Mouse (Mus musculus) forebrain, embryonic 11.5 days (tissue): ENCODE data around the gene B3gnt7. TPM values are rescaled to one million over a fixed set of nuclear protein-coding genes. Genes with fewer than 3 reads are reported as not detected.

Experiments used
- ATAC-seq: fragments of 200-750 bp; cut with Nextera tagmentation; replicated peaks from 2 replicates; pipeline ENCODE4 v1.8.0; 2017; ENCODE audit warnings: moderate TSS enrichment; ENCODE audit not compliant: low FRiP score
- DNase-seq: peaks from one replicate; pipeline ENCODE4 v3.0.0-alpha.2; 2017; ENCODE audit warnings: low spot score
- H3K27ac ChIP-seq: fragments of 300-500 bp; sonication (generic); 2 replicates; pipeline ENCODE4 v1.5.1; 2014; ENCODE audit warnings: low read depth, low read length
- H3K27me3 ChIP-seq: fragments of 300-500 bp; sonication (generic); 2 replicates; pipeline ENCODE4 v1.6.1; 2014; ENCODE audit warnings: mild to moderate bottlenecking, low read length, mixed read lengths; ENCODE audit not compliant: control insufficient read depth, insufficient read depth
- H3K36me3 ChIP-seq: fragments of 300-500 bp; sonication (generic); 2 replicates; pipeline ENCODE4 v1.6.1; 2014; ENCODE audit warnings: mild to moderate bottlenecking, low read length, moderate library complexity, mixed read lengths; ENCODE audit not compliant: control insufficient read depth, insufficient read depth
- H3K4me1 ChIP-seq: fragments of 300-500 bp; sonication (generic); replicated peaks from 2 replicates; pipeline ENCODE4 v1.6.1; 2014; ENCODE audit warnings: low read length, mixed read lengths; ENCODE audit not compliant: control insufficient read depth, insufficient read depth
- H3K4me2 ChIP-seq: fragments of 300-500 bp; sonication (generic); 2 replicates; pipeline ENCODE4 v1.6.1; 2014; ENCODE audit warnings: low read depth, mild to moderate bottlenecking, low read length, moderate library complexity, mixed read lengths; ENCODE audit not compliant: severe bottlenecking
- H3K4me3 ChIP-seq: fragments of 300-500 bp; sonication (generic); 2 replicates; pipeline ENCODE4 v1.5.1; 2014; ENCODE audit warnings: low read depth, low read length
- H3K9ac ChIP-seq: fragments of 300-500 bp; sonication (generic); 2 replicates; pipeline ENCODE4 v1.6.1; 2014; ENCODE audit warnings: low read length
- H3K9me3 ChIP-seq: fragments of 300-500 bp; sonication (generic); 2 replicates; pipeline ENCODE4 v1.6.1; 2016; ENCODE audit warnings: low read length, mixed read lengths; ENCODE audit not compliant: control insufficient read depth
- WGBS: fragments of 180-500 bp; shearing (Covaris S2); extraction: QIAGEN DNeasy Blood & Tissue Kit; methylation state at CpG from one replicate; pipeline ENCODE4 v1.1.7; 2014; 5-methylcytosine and 5-hydroxymethylcytosine counted together
- polyA plus RNA-seq: library from polyadenylated mRNA; unstranded; fragments of >200 nt; fragmentation: Nextera tagmentation; extraction: Ambion mirVana; gene quantifications from 2 replicates; pipeline ENCODE4 v1.2.1, GENCODE M21; 2014

The B3gnt7 gene
- polyA plus RNA-seq, 1 experiment from 2014 or later: 3.9 TPM

GRCm38 (mm10) chr1:86345069-86345468 lies 42.4 kb downstream of the B3gnt7 start:
- DNase-seq (no peak), ATAC-seq (no peak)
- Histone ChIP-seq H3K36me3 (peaks cover 15% of the 10 kb centered on the region), H3K9ac (no peak overlapping the region), H3K4me2 (no peak overlapping the region), H3K27ac (no peak overlapping the region), H3K9me3 (no peaks in the 10 kb centered on the region), H3K4me1 (no peaks in the 10 kb centered on the region), H3K27me3 (no peaks in the 10 kb centered on the region), H3K4me3 (no peak overlapping the region)
- 91% methylated on average over 4 of the region's 4 CpGs for WGBS

- Histone ChIP-seq H3K4me3 (no peak overlapping the region), H3K9ac (no peak overlapping the region), H3K27ac (no peak overlapping the region), H3K9me3 (no peaks in the 10 kb centered on the region), H3K36me3 (peaks cover 22% of the 10 kb centered on the region), H3K4me2 (no peak overlapping the region), H3K4me1 (no peaks in the 10 kb centered on the region), H3K27me3 (no peaks in the 10 kb centered on the region)
- DNase-seq (no peak), ATAC-seq (no peak)
- 89% methylated on average over 4 of the region's 4 CpGs for WGBS
Observed at GRCm38 (mm10) chr1:86345956-86346355, 43.3 kb downstream of the B3gnt7 start.

- H3K9me3 ChIP-seq: no peaks in the 10 kb centered on the region
- H3K4me3 ChIP-seq: no peak overlapping the region
- H3K27me3 ChIP-seq: no peaks in the 10 kb centered on the region
- ATAC-seq (no peak), DNase-seq (no peak)
- H3K9ac ChIP-seq: no peak overlapping the region
- peaks cover 29% of the 10 kb centered on the region for H3K36me3 ChIP-seq
- 82% methylated on average over 3 of the region's 3 CpGs for WGBS
- no peak overlapping the region for H3K27ac ChIP-seq
- no peaks in the 10 kb centered on the region for H3K4me1 ChIP-seq
- H3K4me2 ChIP-seq: no peak overlapping the region
Observed at GRCm38 (mm10) chr1:86346851-86347715, 44.5 kb downstream of the B3gnt7 start.

DNA sequence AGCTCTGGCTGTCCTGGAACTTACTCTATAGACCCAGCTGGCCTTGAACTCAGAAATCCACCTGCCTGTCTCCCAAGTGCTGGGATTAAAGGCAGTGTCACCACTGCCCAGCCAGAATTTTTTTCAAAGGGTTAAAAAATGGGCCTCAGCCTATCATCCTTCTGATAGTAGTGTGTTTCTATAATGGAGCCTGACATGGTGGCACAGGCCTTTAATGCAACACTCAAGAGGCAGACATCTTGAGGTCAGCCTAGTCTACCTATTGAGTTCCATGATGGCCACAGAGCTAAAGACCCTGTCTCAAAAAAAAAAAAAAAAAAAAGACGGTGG lies 45.0 kb downstream of the B3gnt7 start:
- no peaks in the 10 kb centered on the region for H3K4me1 ChIP-seq
- H3K4me3 ChIP-seq: no peak overlapping the region
- H3K9ac ChIP-seq: no peak overlapping the region
- ATAC-seq: no peak
- peaks cover 29% of the 10 kb centered on the region for H3K36me3 ChIP-seq
- H3K4me2 ChIP-seq: no peak overlapping the region
- 65% methylated on average over 1 of the region's 1 CpGs for WGBS
- no peak for DNase-seq
- no peak overlapping the region for H3K27ac ChIP-seq
- no peaks in the 10 kb centered on the region for H3K9me3 ChIP-seq
- H3K27me3 ChIP-seq: no peaks in the 10 kb centered on the region

DNA sequence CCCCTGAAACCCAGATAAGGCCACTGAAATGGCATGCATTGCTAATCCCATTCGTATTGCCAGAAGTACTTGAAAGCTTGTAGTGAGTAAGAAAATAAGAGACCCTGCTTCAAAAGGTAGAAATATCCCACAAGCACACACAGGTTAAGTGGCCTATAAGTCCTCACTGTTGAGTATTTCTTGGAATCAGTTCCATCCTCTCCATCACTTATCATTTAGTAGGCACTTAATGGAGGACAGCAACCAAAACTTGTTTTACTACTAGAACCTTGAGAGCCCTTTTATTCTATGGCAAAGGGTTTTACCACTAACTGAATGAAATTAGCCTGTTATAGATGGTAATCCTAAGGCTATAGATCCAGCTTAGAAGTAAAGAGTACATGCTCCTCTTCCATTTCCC lies 45.5 kb downstream of the B3gnt7 start:
- Histone ChIP-seq H3K9me3 (no peaks in the 10 kb centered on the region), H3K27ac (no peak overlapping the region), H3K27me3 (no peaks in the 10 kb centered on the region), H3K4me3 (no peak overlapping the region), H3K4me2 (no peak overlapping the region), H3K9ac (no peak overlapping the region), H3K4me1 (no peaks in the 10 kb centered on the region), H3K36me3 (peaks cover 29% of the 10 kb centered on the region)
- WGBS: 67% methylated on average over 1 of the region's 1 CpGs
- no peak for DNase-seq
- ATAC-seq: no peak

- WGBS: 67% methylated on average over 4 of the region's 4 CpGs
- Histone ChIP-seq H3K27ac (no peak overlapping the region), H3K36me3 (peaks cover 29% of the 10 kb centered on the region), H3K4me2 (no peak overlapping the region), H3K4me3 (no peak overlapping the region), H3K27me3 (no peaks in the 10 kb centered on the region), H3K9ac (no peak overlapping the region), H3K4me1 (no peaks in the 10 kb centered on the region), H3K9me3 (no peaks in the 10 kb centered on the region)
- no peak for DNase-seq
- ATAC-seq: no peak
Observed at GRCm38 (mm10) chr1:86348801-86349200, 46.2 kb downstream of the B3gnt7 start.

DNA sequence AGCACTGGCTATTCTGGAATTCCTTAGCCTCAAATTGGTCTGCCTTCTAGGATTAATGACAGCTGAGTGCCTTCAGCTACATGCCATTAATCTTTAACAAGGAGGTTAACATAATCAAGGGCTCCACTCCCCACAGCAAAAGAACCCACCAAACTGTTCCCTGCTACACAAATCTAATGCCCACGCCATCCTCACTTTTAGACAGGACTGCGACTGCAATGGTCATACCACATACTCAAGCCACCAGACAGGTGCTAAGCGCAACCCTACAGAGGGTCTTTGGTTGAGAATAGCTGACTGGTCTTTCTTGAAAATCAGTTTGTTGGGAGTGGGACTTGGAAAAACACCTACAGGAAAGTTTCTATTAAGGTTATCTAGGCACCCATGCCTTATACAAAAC lies 46.6 kb downstream of the B3gnt7 start:
- Histone ChIP-seq H3K27ac (no peak overlapping the region), H3K9me3 (no peaks in the 10 kb centered on the region), H3K9ac (no peak overlapping the region), H3K36me3 (peaks cover 29% of the 10 kb centered on the region), H3K27me3 (no peaks in the 10 kb centered on the region), H3K4me3 (no peak overlapping the region), H3K4me1 (no peaks in the 10 kb centered on the region), H3K4me2 (no peak overlapping the region)
- WGBS: 95% methylated on average over 3 of the region's 3 CpGs
- DNase-seq: no peak
- no peak for ATAC-seq

DNA sequence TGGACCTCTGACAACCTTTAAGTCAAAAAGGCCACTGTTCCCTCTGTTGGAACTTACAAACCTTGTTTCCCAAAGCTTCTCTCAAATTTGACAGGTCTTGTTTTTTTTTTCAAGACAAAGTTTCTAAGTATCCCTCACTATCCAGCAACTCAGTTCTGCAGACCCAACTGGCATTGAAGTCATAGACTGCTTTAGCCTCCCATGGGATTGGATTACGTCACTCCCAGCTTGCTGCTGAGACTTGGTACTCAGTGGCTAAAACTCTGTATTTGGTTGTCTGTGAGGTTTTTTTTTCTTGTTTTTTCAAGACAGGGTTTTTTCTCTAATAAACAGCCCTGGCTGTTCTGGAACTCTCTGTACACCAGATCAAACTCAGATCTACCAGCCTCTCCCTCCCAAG lies 47.1 kb downstream of the B3gnt7 start:
- no peak overlapping the region for H3K4me2 ChIP-seq
- no peak overlapping the region for H3K27ac ChIP-seq
- no peak overlapping the region for H3K9ac ChIP-seq
- DNase-seq (no peak), ATAC-seq (no peak)
- WGBS: 80% methylated on average over 1 of the region's 1 CpGs
- H3K4me3 ChIP-seq: no peak overlapping the region
- H3K27me3 ChIP-seq: no peaks in the 10 kb centered on the region
- H3K9me3 ChIP-seq: no peaks in the 10 kb centered on the region
- peaks cover 31% of the 10 kb centered on the region for H3K36me3 ChIP-seq
- no peaks in the 10 kb centered on the region for H3K4me1 ChIP-seq

DNA sequence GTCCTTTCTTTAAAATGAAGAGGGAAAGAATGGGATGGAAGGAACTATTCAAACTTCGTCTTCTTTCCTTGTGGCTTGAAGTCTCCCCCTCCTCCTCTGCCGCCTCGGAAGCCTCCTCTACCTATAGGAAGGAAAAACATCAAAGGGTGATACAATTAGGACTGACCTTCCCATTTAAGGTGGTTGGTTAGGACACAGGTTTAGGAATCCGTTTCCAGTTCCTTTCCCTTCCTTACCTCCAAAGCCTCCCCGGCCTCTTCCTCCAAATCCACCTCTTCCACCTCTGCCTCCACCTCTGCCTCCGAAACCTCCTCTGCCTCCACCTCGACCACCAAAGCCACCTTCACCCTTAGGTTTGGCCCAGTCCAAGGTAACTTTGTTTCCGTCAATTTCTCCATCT lies 47.9 kb downstream of the B3gnt7 start:
- Histone ChIP-seq H3K36me3 (peaks cover 38% of the 10 kb centered on the region), H3K4me2 (no peak overlapping the region), H3K9ac (no peak overlapping the region), H3K27me3 (no peaks in the 10 kb centered on the region), H3K9me3 (no peaks in the 10 kb centered on the region), H3K27ac (no peak overlapping the region), H3K4me1 (no peaks in the 10 kb centered on the region), H3K4me3 (no peak overlapping the region)
- ATAC-seq (no peak), DNase-seq (no peak)
- WGBS: 86% methylated on average over 8 of the region's 8 CpGs
